Mouse (Mus musculus) erythroblast, embryonic 14.5 days (primary cell): ENCODE data around the gene Olfr139. TPM values are rescaled to one million over a fixed set of nuclear protein-coding genes. Genes with fewer than 3 reads are reported as not detected.

Experiments
- H3K27me3 ChIP-seq: 2 replicates; pipeline ENCODE4 v1.6.1; 2012; ENCODE audit warnings: inconsistent platforms; ENCODE audit not compliant: control insufficient read depth
- H3K36me3 ChIP-seq: 2 replicates; pipeline ENCODE4 v1.6.1; 2012; ENCODE audit warnings: mild to moderate bottlenecking, inconsistent platforms; ENCODE audit not compliant: control insufficient read depth
- H3K4me1 ChIP-seq: 2 replicates; pipeline ENCODE4 v1.6.1; 2012; ENCODE audit warnings: inconsistent platforms; ENCODE audit not compliant: control insufficient read depth
- H3K4me3 ChIP-seq: replicated peaks from 2 replicates; pipeline ENCODE3; 2012; ENCODE audit warnings: moderate library complexity, mild to moderate bottlenecking, inconsistent platforms
- H3K9me3 ChIP-seq: 2 replicates; pipeline ENCODE4 v1.6.1; 2012; ENCODE audit warnings: low read length, inconsistent platforms, mixed read lengths; ENCODE audit not compliant: control insufficient read depth
- GATA1 ChIP-seq: IDR thresholded peaks from 2 replicates; pipeline ENCODE4 v1.6.1; 2012; ENCODE audit warnings: low read length, inconsistent platforms, mixed read lengths
- TAL1 ChIP-seq: IDR thresholded peaks from 3 replicates; pipeline ENCODE4 v1.6.1; 2012; ENCODE audit warnings: low read length, inconsistent platforms, mixed read lengths
- polyA plus RNA-seq: library from polyadenylated mRNA; stranded (reverse); fragments of >175 nt; gene quantifications from 2 replicates; pipeline ENCODE4 v1.2.3, GENCODE M21; 2012

The Olfr139 gene
- not detected in 2 replicates for polyA plus RNA-seq

- Histone ChIP-seq H3K27me3 (no peaks in the 10 kb centered on the region), H3K4me3 (no peak within 1 kb of the TSS), H3K36me3 (no peaks in the 10 kb centered on the region), H3K9me3 (peaks cover 8% of the 10 kb centered on the region), H3K4me1 (no peaks in the 10 kb centered on the region)
- TF ChIP-seq TAL1 (no peak), GATA1 (no peak)
Observed at GRCm38 (mm10) chr11:74056451-74056850, at the start of gene Olfr139, which contains the start of gene Olfr399. TSS of gene Olfr139 (minus strand) at chr11:74056551. TSS of gene Olfr399 (minus strand) at chr11:74056615.

- no peak for TF ChIP-seq GATA1
- TF ChIP-seq TAL1 = no peak
- Histone ChIP-seq H3K27me3 (no peaks in the 10 kb centered on the region), H3K4me1 (no peaks in the 10 kb centered on the region), H3K4me3 (no peak overlapping the region), H3K36me3 (no peaks in the 10 kb centered on the region), H3K9me3 (peaks cover 14% of the 10 kb centered on the region)
Observed at GRCm38 (mm10) chr11:74105066-74105465, 48.7 kb upstream of the Olfr139 start.

GRCm38 (mm10) chr11:74101507-74101906 lies 45.2 kb upstream of the Olfr139 start:
- peaks cover 7% of the 10 kb centered on the region for H3K9me3 ChIP-seq
- no peaks in the 10 kb centered on the region for H3K27me3 ChIP-seq
- no peaks in the 10 kb centered on the region for H3K4me1 ChIP-seq
- no peaks in the 10 kb centered on the region for H3K36me3 ChIP-seq
- H3K4me3 ChIP-seq = no peak overlapping the region
- TF ChIP-seq TAL1 (no peak), GATA1 (no peak)

GRCm38 (mm10) chr11:74100724-74101123 lies 44.4 kb upstream of the Olfr139 start:
- no peak overlapping the region for H3K4me3 ChIP-seq
- no peak for TF ChIP-seq TAL1
- TF ChIP-seq GATA1 = no peak
- peaks cover 7% of the 10 kb centered on the region for H3K9me3 ChIP-seq
- no peaks in the 10 kb centered on the region for H3K4me1 ChIP-seq
- no peaks in the 10 kb centered on the region for H3K27me3 ChIP-seq
- no peaks in the 10 kb centered on the region for H3K36me3 ChIP-seq

GRCm38 (mm10) chr11:74069655-74070054 lies 13.3 kb upstream of the Olfr139 start, which contains the start of gene Zfp616:
TSS of gene Zfp616 (plus strand) at chr11:74069955.
- Histone ChIP-seq H3K9me3 (peaks cover 2% of the 10 kb centered on the region), H3K27me3 (no peaks in the 10 kb centered on the region), H3K4me3 (no peak within 1 kb of the TSS), H3K36me3 (no peaks in the 10 kb centered on the region), H3K4me1 (no peaks in the 10 kb centered on the region)
- no peak for TF ChIP-seq GATA1

- peaks cover 8% of the 10 kb centered on the region for H3K9me3 ChIP-seq
- H3K4me3 ChIP-seq = no peak overlapping the region
- no peak for TF ChIP-seq GATA1
- TF ChIP-seq TAL1 = no peak
- no peaks in the 10 kb centered on the region for H3K27me3 ChIP-seq
- no peaks in the 10 kb centered on the region for H3K36me3 ChIP-seq
- H3K4me1 ChIP-seq = no peaks in the 10 kb centered on the region
Observed at GRCm38 (mm10) chr11:74051347-74051746, 5.0 kb downstream of the Olfr139 start.

Other genes with a start within 250 kb of the Olfr139 start
- gene Olfr392, start 239.5 kb downstream of the Olfr139 start, polyA plus RNA-seq = not detected in 2 replicates
- not detected in 2 replicates for gene Olfr393, start 205.1 kb downstream of the Olfr139 start, polyA plus RNA-seq
- not detected in 2 replicates for gene Olfr394, start 165.8 kb downstream of the Olfr139 start, polyA plus RNA-seq
- gene Olfr395, start 147.3 kb downstream of the Olfr139 start, polyA plus RNA-seq = not detected in 2 replicates
- not detected in 2 replicates for gene Olfr23, start 119.9 kb downstream of the Olfr139 start, polyA plus RNA-seq
- not detected in 2 replicates for gene Olfr397, start 95.7 kb downstream of the Olfr139 start, polyA plus RNA-seq
- gene Olfr398, start 66.1 kb downstream of the Olfr139 start, polyA plus RNA-seq = not detected in 2 replicates
- gene Olfr399, start 64 bp upstream of the Olfr139 start, polyA plus RNA-seq = not detected in 2 replicates
- gene Zfp616, start 13.4 kb upstream of the Olfr139 start, polyA plus RNA-seq = not detected in 2 replicates
- not detected in 2 replicates for gene Olfr401, start 57.2 kb upstream of the Olfr139 start, polyA plus RNA-seq
- not detected in 2 replicates for gene Olfr402, start 97.0 kb upstream of the Olfr139 start, polyA plus RNA-seq
- gene Olfr403, start 129.7 kb upstream of the Olfr139 start, polyA plus RNA-seq = 0.16 TPM in 1 of 2 replicates, not detected in the other
- not detected in 2 replicates for gene Olfr43, start 154.8 kb upstream of the Olfr139 start, polyA plus RNA-seq
- gene Olfr406, start 203.3 kb upstream of the Olfr139 start, polyA plus RNA-seq = not detected in 2 replicates
- not detected in 2 replicates for gene Olfr59, start 227.2 kb upstream of the Olfr139 start, polyA plus RNA-seq